Mouse (Mus musculus) adrenal gland, postnatal 14 days (tissue): ENCODE results near the gene Nfu1. TPM values are rescaled to one million over a fixed set of nuclear protein-coding genes. Genes with fewer than 3 reads are reported as not detected.
"Not testable (repeated sequence)": the region's sequence is repeated elsewhere in the genome, so short reads cannot be mapped to it uniquely, and the experiment has no call there.

Experiments
- DNase-seq: peaks from one replicate; pipeline ENCODE4 v3.0.0; 2021; ENCODE audit warnings: mixed read lengths
- total RNA-seq: library from RNA; stranded (reverse); gene quantifications from 2 replicates; pipeline ENCODE4 v1.2.3, GENCODE M21; 2021

Gene Nfu1
- total RNA-seq, 1 experiment from 2014 or later = 97.3 TPM

GRCm38 (mm10) chr6:87021791-87022190 is 12.8 kb downstream of the Nfu1 start:
- DNase-seq = no peak

GRCm38 (mm10) chr6:87026980-87027379 is 17.9 kb downstream of the Nfu1 start:
- DNase-seq = peak; percentile 75

GRCm38 (mm10) chr6:87028881-87029280 is 19.8 kb downstream of the Nfu1 start:
- DNase-seq = peak; percentile 51

GRCm38 (mm10) chr6:87031310-87031709 is 22.3 kb downstream of the Nfu1 start:
- not testable (repeated sequence) for DNase-seq

GRCm38 (mm10) chr6:87032401-87032800 is 23.4 kb downstream of the Nfu1 start:
- DNase-seq = peak; percentile 18

- DNase-seq = no peak
Measured at GRCm38 (mm10) chr6:87034395-87034794, 25.4 kb downstream of the Nfu1 start.

- peak; percentile 70 for DNase-seq
Measured at GRCm38 (mm10) chr6:87037826-87038620, 29.0 kb downstream of the Nfu1 start.

- DNase-seq = no peak
Measured at GRCm38 (mm10) chr6:87039161-87039560, 30.1 kb downstream of the Nfu1 start.

GRCm38 (mm10) chr6:87040971-87041370 is 31.9 kb downstream of the Nfu1 start:
- DNase-seq = peak; percentile 47

GRCm38 (mm10) chr6:87041431-87041830 is 32.4 kb downstream of the Nfu1 start:
- no peak for DNase-seq

- no peak for DNase-seq
Measured at GRCm38 (mm10) chr6:87042004-87042336, 32.9 kb downstream of the Nfu1 start.

GRCm38 (mm10) chr6:87042337-87043130 is 33.5 kb downstream of the Nfu1 start, which contains the start of gene Gfpt1:
TSS of gene Gfpt1 (plus strand) at chr6:87042846.
- DNase-seq = peak; percentile 98

GRCm38 (mm10) chr6:87043131-87043516 is 34.1 kb downstream of the Nfu1 start:
- no peak for DNase-seq

- no peak for DNase-seq
Measured at GRCm38 (mm10) chr6:87044895-87045294, 35.9 kb downstream of the Nfu1 start.

- DNase-seq = no peak
Measured at GRCm38 (mm10) chr6:87045507-87045906, 36.5 kb downstream of the Nfu1 start.

- DNase-seq = not testable (repeated sequence)
Measured at GRCm38 (mm10) chr6:87048712-87049111, 39.7 kb downstream of the Nfu1 start.

- DNase-seq = no peak
Measured at GRCm38 (mm10) chr6:87051886-87052425, 42.9 kb downstream of the Nfu1 start.

- no peak for DNase-seq
Measured at GRCm38 (mm10) chr6:87054193-87054592, 45.2 kb downstream of the Nfu1 start.

- DNase-seq = no peak
Measured at GRCm38 (mm10) chr6:87059754-87060153, 50.7 kb downstream of the Nfu1 start.

GRCm38 (mm10) chr6:87063586-87063985 is 54.5 kb downstream of the Nfu1 start:
- no peak for DNase-seq

- no peak for DNase-seq
Measured at GRCm38 (mm10) chr6:87068209-87068608, 59.2 kb downstream of the Nfu1 start.

- no peak for DNase-seq
Measured at GRCm38 (mm10) chr6:87069195-87069900, 60.3 kb downstream of the Nfu1 start.

GRCm38 (mm10) chr6:87070641-87071040 is 61.6 kb downstream of the Nfu1 start:
- DNase-seq = no peak
